Mouse (Mus musculus): ENCODE results near the gene Tfpi.

Gene Tfpi

GRCm38 (mm10) chr2:84475601-84476000 lies 974 bp downstream of the Tfpi start:
- intact Hi-C loops (cut with DNase I) = no loop called here

- intact Hi-C loops (cut with DNase I) = no loop called here
These were observed 1.9 kb downstream of the Tfpi start for GRCm38 (mm10) chr2:84474651-84475050.

GRCm38 (mm10) chr2:84473941-84474530 lies 2.5 kb downstream of the Tfpi start:
- intact Hi-C loops (cut with DNase I) = no loop called here

- intact Hi-C loops (cut with DNase I) = no loop called here
These were observed 9.2 kb downstream of the Tfpi start for GRCm38 (mm10) chr2:84467391-84467790.

GRCm38 (mm10) chr2:84464956-84465355 lies 11.6 kb downstream of the Tfpi start:
- intact Hi-C loops (cut with DNase I) = no loop called here

DNA sequence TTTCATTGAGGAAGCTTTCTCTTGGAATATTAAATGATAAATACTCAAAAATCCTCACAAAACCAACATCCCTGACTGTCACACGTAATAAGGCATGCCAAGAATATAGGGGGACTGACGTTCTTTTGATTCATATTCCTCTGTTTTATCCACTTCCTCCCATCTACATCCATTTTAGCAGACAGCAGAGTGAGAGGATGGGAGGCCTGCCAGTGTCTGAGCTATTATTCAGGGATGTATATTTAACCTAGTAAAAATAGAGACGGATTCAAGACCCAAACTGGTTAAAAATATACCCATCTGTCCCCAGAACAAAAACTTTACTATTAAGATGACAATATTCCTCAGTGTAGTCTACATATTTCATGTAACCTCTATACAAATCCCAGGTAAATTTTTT lies 14.2 kb downstream of the Tfpi start:
- intact Hi-C loops (cut with DNase I) = no loop called here

GRCm38 (mm10) chr2:84459651-84460177 lies 16.9 kb downstream of the Tfpi start:
- intact Hi-C loops (cut with DNase I) = loop anchor here (10.0 kb wide), 1 partner anchor 155 kb away; no protein-coding TSS in a partner anchor

DNA sequence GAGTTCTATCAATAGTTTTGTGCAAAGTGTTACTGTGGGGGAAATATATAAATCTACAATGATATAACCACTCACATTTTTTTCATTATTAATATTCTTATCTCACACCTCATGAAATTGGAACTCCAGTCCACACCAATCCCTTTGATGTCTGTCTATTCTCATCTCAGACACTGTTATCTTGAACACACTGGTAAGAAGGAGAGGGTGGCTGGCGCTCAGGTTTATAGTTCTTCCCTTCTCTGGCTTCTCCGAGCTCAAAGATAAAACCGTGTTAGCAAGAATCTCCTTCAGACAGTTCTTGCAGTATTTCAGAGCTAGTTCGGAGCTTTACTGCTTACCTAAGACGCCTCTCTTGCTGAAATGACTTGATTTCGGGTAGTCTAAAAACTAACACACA lies 19.4 kb downstream of the Tfpi start:
- intact Hi-C loops (cut with DNase I) = loop anchor here (10.0 kb wide), 1 partner anchor 158 kb away; no protein-coding TSS in a partner anchor

- intact Hi-C loops (cut with DNase I) = loop anchor here (1.0 to 10.0 kb wide), 3 partner anchors 24 to 205 kb away; no protein-coding TSS in a partner anchor
These were observed 21.3 kb downstream of the Tfpi start for GRCm38 (mm10) chr2:84455236-84455799.

DNA sequence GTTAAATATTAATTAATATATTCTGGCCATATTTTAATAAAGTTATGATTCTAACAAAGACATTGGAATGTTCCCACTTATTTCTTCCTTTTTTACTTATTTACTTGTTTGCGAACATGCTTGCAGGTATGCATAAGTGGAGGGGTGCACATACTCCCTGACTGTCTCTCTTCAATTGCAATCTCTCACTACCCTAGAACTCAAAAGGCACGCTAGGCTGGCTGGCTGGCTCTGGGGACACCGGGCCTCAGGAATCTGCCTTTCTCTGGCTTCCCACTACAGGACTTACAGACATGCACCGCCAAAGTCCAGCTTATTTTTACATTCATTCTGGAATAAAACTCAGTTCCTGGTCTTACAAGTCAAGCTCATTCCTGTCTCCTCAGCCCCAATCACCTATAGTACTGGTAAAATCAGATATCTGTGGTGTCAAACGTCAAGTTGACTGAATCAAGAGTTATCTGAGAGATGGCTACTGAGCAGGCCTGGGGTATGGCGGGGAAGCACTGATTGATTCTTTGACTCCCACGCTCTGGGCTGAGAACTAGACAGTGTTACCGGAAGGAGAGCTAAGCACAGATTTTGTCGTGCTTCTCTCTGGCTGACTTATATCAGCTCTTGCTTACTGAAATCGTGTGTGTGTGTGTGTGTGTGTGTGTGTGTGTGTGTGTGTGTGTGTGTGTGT lies 21.9 kb downstream of the Tfpi start:
- intact Hi-C loops (cut with DNase I) = loop anchor here (1.0 to 10.0 kb wide), 3 partner anchors 25 to 206 kb away; no protein-coding TSS in a partner anchor

DNA sequence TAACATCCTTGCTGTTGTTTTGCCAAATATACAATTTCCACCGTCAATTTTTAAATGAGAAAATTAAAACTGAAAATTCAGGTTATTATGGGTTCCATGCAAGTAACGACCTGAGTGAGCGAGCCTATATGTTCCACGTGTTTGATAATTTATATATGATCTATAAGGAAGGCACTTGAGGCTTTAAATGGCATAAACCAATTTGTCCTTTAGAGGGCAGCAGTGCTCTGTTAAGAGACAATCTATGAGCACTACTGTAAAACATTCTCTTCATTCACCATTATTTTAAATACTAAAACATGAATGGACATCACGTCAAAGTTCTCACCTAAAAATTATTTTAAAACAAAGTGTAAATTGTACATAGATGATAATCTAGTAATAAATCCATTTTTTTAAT lies 22.5 kb downstream of the Tfpi start:
- intact Hi-C loops (cut with DNase I) = loop anchor here (2.0 to 10.0 kb wide), 2 partner anchors 161 to 207 kb away; no protein-coding TSS in a partner anchor

DNA sequence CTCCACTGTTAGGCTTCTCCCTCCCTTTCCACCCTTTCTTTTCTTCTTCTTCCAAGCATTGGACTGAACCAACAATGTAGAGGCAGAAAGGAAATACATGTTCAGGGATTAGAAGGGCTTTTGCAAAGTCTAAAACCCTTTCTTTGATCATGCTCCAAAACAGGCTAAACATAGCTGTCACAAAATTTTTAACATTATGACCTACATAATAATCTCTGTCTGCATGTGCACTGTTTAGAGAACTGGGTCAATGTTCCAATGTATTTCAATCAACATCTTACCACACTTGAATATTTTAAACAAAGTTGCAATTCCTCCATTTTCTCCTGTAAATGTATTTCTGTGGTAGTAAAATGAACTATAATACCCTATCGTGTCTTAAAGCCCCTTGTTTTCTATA lies 31.1 kb downstream of the Tfpi start:
- intact Hi-C loops (cut with DNase I) = no loop called here

DNA sequence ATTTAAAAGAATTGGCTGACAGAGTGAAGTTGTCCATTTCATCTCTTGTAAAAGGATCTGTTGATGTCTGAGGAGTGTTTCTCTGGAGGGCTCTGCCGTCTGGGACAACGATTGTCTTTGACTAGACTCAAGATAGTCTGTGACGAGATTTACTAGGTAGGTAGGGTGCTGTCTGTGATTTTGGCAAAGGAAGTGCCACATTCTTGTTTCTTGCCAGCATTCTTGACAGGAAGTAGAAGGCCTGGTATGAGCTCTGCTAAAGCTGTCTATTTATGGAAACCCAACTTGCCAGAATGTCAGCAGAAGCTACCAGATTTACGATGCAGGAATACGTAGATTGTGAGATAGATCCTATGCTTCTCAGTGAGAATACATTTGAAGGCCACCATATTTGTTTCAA lies 34.6 kb downstream of the Tfpi start:
- intact Hi-C loops (cut with DNase I) = no loop called here

DNA sequence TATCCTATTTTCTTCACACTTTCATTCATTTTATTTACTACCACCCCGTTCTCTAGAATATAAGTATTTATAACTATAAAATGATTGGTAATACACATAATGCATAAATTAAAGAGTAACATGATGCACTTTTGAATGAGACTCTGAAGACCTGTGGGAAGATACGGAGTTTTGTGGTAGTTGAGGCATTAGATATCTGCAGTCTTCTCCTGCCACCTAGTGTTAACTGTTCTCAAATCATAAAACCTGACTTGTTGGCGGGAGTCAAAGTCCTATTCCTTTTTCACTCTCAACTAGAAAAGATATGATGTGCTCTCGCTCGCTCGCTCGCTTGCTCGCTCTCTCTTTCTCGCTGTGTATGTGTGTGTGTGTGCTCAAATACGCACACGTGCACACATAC lies 46.9 kb downstream of the Tfpi start:
- intact Hi-C loops (cut with DNase I) = loop anchor here (5.0 to 10.0 kb wide), 4 partner anchors 135 to 385 kb away; no protein-coding TSS in a partner anchor

DNA sequence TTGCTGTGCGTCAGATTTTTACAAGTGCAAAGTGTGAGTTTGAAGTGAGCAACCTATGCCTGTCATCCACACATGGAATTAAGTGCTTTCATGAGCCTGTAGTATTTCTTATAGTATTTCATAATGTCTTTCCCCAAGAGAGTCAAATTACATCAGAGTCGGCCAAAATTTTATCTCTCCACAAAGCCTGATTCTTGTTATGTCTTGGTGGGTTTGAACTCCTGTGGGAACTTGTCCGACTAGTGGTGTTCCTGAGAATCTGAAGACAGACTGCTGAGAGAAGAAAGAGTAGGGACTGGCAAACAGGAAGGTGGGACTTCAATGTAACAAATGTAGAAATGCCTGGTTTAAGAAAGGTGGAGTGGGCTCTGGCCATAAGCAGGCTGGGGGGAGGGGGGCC lies 47.7 kb downstream of the Tfpi start:
- intact Hi-C loops (cut with DNase I) = loop anchor here (5.0 to 10.0 kb wide), 4 partner anchors 134 to 384 kb away; no protein-coding TSS in a partner anchor

DNA sequence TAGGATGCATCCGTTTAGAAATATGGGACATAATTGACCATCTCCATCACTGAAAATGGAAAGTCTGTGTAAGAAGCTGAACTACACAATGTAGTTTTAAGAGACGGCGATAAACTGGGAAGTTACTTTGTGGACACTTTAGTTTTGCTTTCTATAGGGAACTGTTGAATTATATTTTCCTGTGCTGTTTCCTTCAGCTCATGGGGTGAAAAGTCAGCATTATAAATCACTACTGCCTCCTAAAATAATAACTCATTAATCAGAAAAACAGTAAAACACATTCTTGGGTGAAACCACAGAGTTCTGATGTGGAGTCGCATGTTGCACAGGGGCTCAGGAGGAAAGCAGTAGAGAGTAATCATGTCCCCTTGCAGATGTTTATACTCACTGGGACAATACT lies 50.0 kb downstream of the Tfpi start:
- intact Hi-C loops (cut with DNase I) = loop anchor here (5.0 to 10.0 kb wide), 4 partner anchors 132 to 382 kb away; no protein-coding TSS in a partner anchor

DNA sequence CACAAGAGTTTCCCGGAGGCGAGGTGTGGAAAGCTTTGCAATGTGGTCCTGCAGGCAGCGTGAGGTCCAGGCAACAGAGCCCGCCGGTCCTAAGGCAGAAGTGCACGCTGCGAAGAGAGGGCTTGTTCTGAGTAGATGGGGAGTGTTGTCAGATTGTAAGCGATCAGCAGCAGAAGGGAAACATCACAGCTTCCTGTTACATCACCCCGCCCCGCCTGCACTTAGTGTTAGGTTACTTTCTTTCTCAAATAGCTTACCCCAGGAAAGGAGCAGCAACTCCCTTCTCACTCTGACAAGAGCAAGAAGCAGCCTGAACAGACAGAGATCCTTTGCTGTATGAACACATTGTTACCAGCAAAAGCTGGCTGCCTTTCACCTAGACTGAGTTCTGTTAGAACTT lies 51.4 kb downstream of the Tfpi start, which contains the start of gene Calcrl:
TSS of gene Calcrl (minus strand) at position 274 of the 400 bp plus-strand sequence.
- intact Hi-C loops (cut with DNase I) = loop anchor here (5.0 to 10.0 kb wide), 4 partner anchors 130 to 380 kb away; no protein-coding TSS in a partner anchor

DNA sequence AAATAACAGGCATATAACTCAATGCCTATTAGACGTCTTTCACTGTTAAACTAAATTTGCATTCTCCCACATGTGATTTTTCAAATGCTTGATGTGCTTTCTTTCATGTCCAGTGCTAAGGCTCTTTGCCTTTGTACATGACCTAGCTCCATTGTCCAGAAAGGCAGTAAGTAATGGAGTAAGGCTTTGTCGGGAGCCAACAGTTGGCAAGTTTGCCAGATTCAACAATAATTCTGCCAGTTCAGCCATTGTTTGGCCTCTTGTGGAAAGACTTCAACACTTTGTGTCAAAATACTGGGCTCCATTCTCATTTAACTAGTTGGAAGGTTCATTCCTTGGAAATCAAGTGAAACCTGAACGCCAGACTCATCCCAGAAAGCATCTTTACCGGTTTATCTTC lies 60.1 kb downstream of the Tfpi start:
- intact Hi-C loops (cut with DNase I) = no loop called here

GRCm38 (mm10) chr2:84409796-84410592 lies 66.6 kb downstream of the Tfpi start:
- intact Hi-C loops (cut with DNase I) = no loop called here

- intact Hi-C loops (cut with DNase I) = no loop called here
These were observed 71.7 kb downstream of the Tfpi start for GRCm38 (mm10) chr2:84404834-84405233.

- intact Hi-C loops (cut with DNase I) = no loop called here
These were observed 73.9 kb downstream of the Tfpi start for GRCm38 (mm10) chr2:84402713-84403112.

Data from adrenal gland (tissue).